Mouse (Mus musculus): ENCODE data around the gene A930018P22Rik. TPM values are rescaled to one million over a fixed set of nuclear protein-coding genes. Genes with fewer than 3 reads are reported as not detected.
"Not testable (repeated sequence)": the region's sequence is repeated elsewhere in the genome, so short reads cannot be mapped to it uniquely, and the experiment has no call there.

The A930018P22Rik gene
- polyA plus RNA-seq (2016; fragmentation: Nextera tagmentation; extraction: Ambion mirVana), result 0.36 and 0.77 TPM in 2 replicates

DNA sequence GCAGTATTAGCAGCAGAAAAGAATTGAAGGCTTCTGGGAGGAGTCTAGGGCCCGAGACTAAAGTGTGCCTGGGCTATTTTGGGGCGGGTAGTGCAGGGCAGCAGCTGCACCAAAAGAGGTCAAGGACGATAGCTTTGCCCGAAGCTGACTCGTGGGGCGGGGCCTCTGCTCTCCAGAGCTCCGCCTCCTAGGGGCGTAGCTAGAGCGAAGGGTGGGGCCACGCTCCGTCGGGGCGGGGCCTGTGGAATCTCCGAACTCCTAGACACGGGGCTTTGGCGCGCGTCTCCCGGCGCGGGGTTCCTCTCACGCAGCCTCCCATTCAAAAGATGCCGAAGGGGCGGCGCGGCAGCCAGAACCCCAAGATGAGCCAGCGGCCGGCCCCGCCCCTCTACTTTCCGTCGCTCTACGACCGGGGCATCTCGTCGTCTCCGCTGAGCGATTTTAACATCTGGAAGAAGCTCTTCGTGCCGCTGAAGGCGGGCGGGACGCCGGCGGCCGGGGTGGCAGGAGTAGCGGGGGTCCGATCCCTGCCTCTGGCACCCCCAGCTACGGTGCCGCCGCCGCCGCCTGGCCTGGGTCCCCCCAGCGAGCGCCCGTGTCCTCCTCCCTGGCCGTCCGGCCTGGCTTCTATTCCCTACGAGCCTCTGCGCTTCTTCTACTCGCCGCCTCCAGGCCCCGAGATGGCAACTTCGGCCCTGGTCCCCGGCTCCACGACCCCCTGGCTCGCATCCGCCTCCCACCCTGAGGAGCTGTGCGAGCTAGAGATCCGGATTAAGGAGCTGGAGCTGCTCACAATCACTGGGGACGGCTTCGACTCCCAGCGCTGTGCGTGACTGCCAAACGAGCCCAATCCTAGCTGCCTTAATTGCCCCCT lies at the start of gene A930018P22Rik:
Gene A930018P22Rik, plus strand, starts transcription at position 265 of the 874 bp plus-strand sequence.
- Histone ChIP-seq H3K4me2 (peak within 1 kb of the TSS; percentile 97), H3K9me3 (replicated peaks) (no peaks in the 10 kb centered on the region), H3K4me1 (peaks cover 54% of the 10 kb centered on the region), H3K36me3 (peaks cover 5% of the 10 kb centered on the region), H3K4me3 (peak within 1 kb of the TSS; percentile 75), H3K27ac (peak within 1 kb of the TSS; percentile 99), H3K9ac (peak within 1 kb of the TSS; percentile 97), H3K27me3 (replicated peaks) (peaks cover 24% of the 10 kb centered on the region)
- ATAC-seq, result peak; percentile 86
- WGBS (ENCODE audit: insufficient replicate concordance), result under 1% methylated on average over 73 of the region's 74 CpGs

DNA sequence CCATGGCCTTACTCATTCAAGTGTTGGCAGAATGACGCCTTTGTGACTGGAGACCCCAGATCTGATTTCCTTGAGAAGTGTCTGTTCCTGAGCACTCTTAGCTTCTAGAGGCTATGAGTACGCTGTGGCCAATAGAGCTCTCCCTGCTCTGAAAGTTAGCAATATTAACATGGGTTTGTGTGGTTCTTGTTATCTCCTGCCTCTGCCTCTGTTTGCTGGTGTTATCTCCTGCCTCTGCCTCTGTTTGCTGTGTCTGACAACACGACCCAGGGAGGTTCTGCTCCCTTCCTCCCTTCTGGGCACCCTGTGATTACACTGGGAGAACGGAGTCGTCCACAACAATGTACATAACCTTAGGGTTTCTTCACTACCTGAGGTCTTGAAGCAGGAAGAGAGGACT lies 44.3 kb upstream of the A930018P22Rik start:
- Histone ChIP-seq H3K4me3 (peak overlapping the region; percentile 14; the same call in 1 of the 2 replicates), H3K4me2 (peak overlapping the region; percentile 52)
- WGBS (ENCODE audit: insufficient replicate concordance), result 8% methylated on average over 5 of the region's 5 CpGs

DNA sequence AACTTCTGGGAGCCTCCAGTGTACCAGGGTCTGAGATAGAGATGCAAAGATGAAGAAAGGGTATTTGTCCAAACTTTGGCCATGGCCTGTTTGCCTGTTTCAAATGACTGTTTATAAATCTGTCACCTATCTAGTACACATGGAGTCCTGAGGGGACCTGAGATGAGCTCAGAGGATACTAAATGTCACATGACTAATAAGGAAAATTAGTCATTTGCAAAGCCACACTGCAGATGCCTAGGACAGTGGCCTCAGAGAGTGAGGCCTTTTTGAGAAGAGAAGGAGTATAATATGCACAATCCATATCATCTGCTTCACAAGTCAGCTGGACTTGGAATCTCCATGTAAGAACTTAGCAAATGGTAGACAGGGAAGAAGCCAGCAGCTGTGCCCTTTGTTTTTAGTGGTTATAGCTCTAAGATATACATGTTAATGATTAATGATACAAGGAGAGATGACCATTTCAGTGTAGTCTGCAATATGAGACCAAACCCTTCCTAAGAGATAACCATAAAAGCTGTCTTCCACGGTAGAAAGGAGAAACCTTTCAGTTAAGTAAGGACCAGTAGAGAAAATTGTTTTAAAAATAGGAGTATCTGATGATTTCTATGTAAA lies 41.0 kb upstream of the A930018P22Rik start:
- H3K4me2 ChIP-seq; H3K27ac ChIP-seq; H3K36me3 ChIP-seq; ATAC-seq; H3K9me3 ChIP-seq (replicated peaks); H3K9ac ChIP-seq; H3K4me3 ChIP-seq; H3K27me3 ChIP-seq (replicated peaks): not testable (repeated sequence)
- no CpG with 5 or more reads among the region's 1 CpGs for WGBS (ENCODE audit: insufficient replicate concordance)
- H3K4me1 ChIP-seq, result peaks cover 65% of the 10 kb centered on the region

More for the DNA sequence above, 44.3 kb upstream of the A930018P22Rik start:
- not testable (repeated sequence) for H3K36me3 ChIP-seq; H3K9me3 ChIP-seq (replicated peaks); H3K27me3 ChIP-seq (replicated peaks)
- Histone ChIP-seq H3K9ac (peak overlapping the region; percentile 46), H3K27ac (peak overlapping the region; percentile 87), H3K4me1 (peaks cover 52% of the 10 kb centered on the region)
- peak; percentile 99 for ATAC-seq

DNA sequence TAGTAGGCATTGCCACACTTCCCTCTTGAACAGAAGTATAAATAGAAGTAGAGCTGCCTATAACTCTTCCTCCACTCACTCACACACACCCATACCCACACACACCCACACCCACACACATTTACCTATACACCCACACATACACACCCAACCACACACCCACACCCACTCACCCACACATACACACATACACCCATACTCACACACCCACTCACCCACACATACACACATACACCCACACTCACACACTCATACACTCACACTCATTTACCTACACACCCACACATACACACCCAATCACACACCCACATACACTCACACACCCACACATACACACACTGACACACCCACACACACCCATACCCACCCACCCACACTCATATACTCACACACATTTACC lies 40.1 kb upstream of the A930018P22Rik start:
- Histone ChIP-seq H3K9ac (no peak overlapping the region), H3K4me2 (no peak overlapping the region), H3K4me3 (no peak overlapping the region), H3K9me3 (replicated peaks) (no peaks in the 10 kb centered on the region), H3K27me3 (replicated peaks) (no peaks in the 10 kb centered on the region), H3K4me1 (peaks cover 65% of the 10 kb centered on the region), H3K36me3 (peaks cover 7% of the 10 kb centered on the region), H3K27ac (peak overlapping the region; percentile 54)
- ATAC-seq, result no peak

DNA sequence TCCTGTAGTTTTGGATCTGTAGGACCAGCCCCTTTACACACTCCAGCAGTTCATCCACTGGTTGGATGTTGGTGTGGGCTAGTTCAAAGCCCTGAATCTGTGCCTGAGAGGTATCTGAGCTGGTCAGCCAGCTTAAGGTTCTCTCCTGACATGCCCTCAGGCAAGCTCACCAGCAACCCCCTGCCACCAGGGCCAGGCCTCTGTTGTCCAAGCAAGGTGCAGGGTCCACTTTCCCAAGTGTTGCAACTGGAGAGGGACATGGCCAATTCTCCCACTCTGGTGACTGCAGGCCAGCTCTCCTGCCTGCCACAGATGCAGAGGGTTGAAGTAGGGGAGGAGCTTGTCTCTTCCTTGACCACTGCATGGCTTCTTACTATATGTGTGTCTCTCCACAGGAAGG lies 38.5 kb upstream of the A930018P22Rik start:
- not testable (repeated sequence) for H3K36me3 ChIP-seq; H3K4me3 ChIP-seq; H3K27me3 ChIP-seq (replicated peaks); H3K4me2 ChIP-seq; H3K9me3 ChIP-seq (replicated peaks); H3K9ac ChIP-seq
- Histone ChIP-seq H3K27ac (peak overlapping the region; percentile 66; the same call in 1 of the 2 replicates), H3K4me1 (peaks cover 53% of the 10 kb centered on the region)
- peak; percentile 13; the same call in 1 of the 2 replicates for ATAC-seq

DNA sequence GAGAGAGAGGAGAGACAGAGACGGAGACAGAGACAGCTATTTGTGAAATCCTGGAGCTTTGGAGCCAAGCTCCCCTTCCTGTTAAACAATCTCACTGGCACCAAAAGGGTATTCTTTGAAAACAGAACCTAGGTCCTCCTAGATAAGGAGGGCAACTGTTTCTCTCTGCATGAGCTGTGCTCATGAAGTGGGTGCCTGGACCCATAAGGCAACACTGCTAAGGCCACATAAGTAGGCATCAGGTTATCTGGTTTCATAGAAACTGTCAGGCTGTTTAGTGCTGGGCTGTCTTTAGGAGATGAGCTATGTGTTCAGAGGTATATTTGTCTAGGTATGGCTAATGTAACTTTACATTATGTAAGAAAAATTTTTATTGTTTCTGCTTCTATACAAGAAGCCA lies 35.0 kb upstream of the A930018P22Rik start:
- peak; percentile 90 for ATAC-seq
- not testable (repeated sequence) for H3K9me3 ChIP-seq (replicated peaks); H3K9ac ChIP-seq; H3K27me3 ChIP-seq (replicated peaks); H3K36me3 ChIP-seq; H3K4me3 ChIP-seq
- H3K27ac ChIP-seq, result peak overlapping the region; percentile 73
- H3K4me2 ChIP-seq, result 0 out of 2 replicates have a peak overlapping the region, but pooled peaks have one; percentile 14
- peaks cover 49% of the 10 kb centered on the region for H3K4me1 ChIP-seq
- 15% methylated on average over 1 of the region's 1 CpGs for whole genome bisulfite sequencing (ENCODE audit: insufficient replicate concordance)

DNA sequence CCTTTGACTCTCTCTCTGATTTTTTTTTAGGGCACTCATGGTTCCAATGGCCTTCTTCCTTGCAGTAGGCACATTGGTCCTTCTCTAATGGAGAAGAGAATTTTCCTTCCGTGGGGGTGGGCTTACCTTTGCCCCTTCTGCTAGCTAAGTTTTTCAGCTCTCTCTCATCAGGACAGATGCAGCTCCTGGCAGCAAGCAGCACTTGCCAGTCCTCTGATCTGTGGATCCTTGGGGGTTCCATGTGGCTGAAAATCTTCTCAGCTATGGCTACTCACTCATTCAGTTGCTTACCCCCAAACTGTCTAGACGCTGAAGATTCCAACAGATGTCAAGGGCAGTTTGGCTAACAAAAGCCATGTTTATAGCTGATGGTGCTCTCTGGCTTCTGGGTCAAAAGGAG lies 29.3 kb upstream of the A930018P22Rik start:
- ATAC-seq, result no peak
- WGBS (ENCODE audit: insufficient replicate concordance), result 69% methylated on average over 2 of the region's 2 CpGs
- H3K27ac ChIP-seq, result no peak overlapping the region
- H3K4me1 ChIP-seq, result peaks cover 60% of the 10 kb centered on the region
- no peaks in the 10 kb centered on the region for H3K9me3 ChIP-seq (replicated peaks)
- no peak overlapping the region for H3K9ac ChIP-seq
- no peaks in the 10 kb centered on the region for H3K27me3 ChIP-seq (replicated peaks)
- H3K4me2 ChIP-seq, result no peak overlapping the region
- H3K36me3 ChIP-seq, result no peaks in the 10 kb centered on the region
- no peak overlapping the region for H3K4me3 ChIP-seq

DNA sequence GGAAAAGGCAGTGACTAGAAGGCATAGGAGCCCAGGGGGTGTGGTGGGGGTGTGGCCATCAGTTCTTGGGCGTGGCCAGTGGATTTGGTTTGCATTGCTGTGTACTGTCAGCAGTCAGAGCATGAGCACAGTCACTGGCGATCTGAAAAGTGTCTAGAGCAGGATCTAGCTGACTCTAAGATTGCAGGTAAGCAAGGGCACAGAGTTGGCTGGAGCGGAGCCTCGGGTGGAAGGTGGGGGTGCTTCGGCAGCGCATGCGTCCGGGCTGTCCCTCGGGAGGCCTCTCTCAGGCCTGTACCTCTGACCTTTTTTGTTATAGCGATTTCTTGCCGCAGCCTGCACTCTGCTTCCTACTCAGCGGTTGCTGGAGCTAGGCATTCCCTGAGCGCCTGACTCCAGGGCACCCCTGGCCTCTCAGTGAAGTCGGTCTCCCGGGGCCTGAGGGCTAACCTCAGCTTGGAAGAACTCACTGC lies 26.8 kb upstream of the A930018P22Rik start, which contains the start of gene Cd59a:
Gene Cd59a, plus strand, starts transcription at position 61 of the 473 bp plus-strand sequence.
- Histone ChIP-seq H3K27ac (peak within 1 kb of the TSS; percentile 97), H3K36me3 (no peaks in the 10 kb centered on the region), H3K9me3 (replicated peaks) (no peaks in the 10 kb centered on the region), H3K27me3 (replicated peaks) (no peaks in the 10 kb centered on the region), H3K9ac (peak within 1 kb of the TSS; percentile 86), H3K4me2 (peak within 1 kb of the TSS; percentile 83), H3K4me1 (peaks cover 81% of the 10 kb centered on the region), H3K4me3 (peak within 1 kb of the TSS; percentile 76)
- ATAC-seq, result peak; percentile 83
- 3% methylated on average over 15 of the region's 15 CpGs for WGBS (ENCODE audit: insufficient replicate concordance)

DNA sequence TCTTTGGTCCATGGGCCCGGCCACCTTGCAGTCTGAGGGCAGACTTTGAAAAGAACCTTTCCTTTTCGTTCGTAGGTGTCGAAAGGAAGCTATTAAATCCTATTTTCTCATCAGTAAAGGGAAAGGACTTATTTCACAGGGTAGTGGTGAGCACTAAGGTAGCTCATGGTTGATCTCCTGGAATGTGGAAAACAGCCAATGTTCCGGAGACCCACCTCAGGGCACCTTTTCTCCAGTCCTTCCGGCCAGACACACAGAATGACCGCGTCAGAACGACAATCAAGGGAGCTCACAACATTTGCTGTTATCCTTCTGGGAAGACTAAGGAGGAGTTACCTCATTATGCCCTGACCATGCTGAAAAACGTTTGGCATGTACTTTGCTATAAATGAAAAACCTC lies 26.3 kb upstream of the A930018P22Rik start:
- H3K27me3 ChIP-seq (replicated peaks), result no peaks in the 10 kb centered on the region
- H3K4me2 ChIP-seq, result peak overlapping the region; percentile 83
- H3K4me1 ChIP-seq, result peaks cover 83% of the 10 kb centered on the region
- no peak for ATAC-seq
- H3K9ac ChIP-seq, result peak overlapping the region; percentile 86
- peak overlapping the region; percentile 97 for H3K27ac ChIP-seq
- no peaks in the 10 kb centered on the region for H3K9me3 ChIP-seq (replicated peaks)
- H3K4me3 ChIP-seq, result peak overlapping the region; percentile 76
- H3K36me3 ChIP-seq, result no peaks in the 10 kb centered on the region
- WGBS (ENCODE audit: insufficient replicate concordance), result 30% methylated on average over 10 of the region's 10 CpGs

DNA sequence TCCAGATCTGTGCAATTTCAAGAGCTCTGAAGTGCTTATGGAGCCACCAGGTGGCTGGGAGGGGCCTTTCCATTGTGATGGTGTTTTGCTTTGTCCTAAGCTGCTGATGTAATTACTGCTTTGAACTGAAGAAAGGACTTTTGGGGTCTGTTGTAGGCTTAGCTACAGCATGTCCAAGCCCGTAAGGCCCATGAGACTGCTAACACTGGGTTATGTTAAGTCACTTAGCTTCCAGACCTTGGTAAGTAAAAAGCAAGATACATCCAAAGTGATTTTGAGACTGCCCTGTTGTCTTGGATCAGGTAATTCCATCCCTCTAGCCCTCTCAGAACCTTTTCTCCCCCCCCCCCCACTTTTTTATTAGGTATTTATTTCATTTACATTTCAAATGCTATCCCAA lies 25.8 kb upstream of the A930018P22Rik start:
- Histone ChIP-seq H3K4me2 (peak overlapping the region; percentile 83), H3K9ac (peak overlapping the region; percentile 86), H3K27ac (peak overlapping the region; percentile 97), H3K4me1 (peaks cover 80% of the 10 kb centered on the region), H3K4me3 (peak overlapping the region; percentile 76)
- not testable (repeated sequence) for H3K36me3 ChIP-seq; H3K9me3 ChIP-seq (replicated peaks); H3K27me3 ChIP-seq (replicated peaks); ATAC-seq
- 72% methylated on average over 1 of the region's 1 CpGs for WGBS (ENCODE audit: insufficient replicate concordance)

DNA sequence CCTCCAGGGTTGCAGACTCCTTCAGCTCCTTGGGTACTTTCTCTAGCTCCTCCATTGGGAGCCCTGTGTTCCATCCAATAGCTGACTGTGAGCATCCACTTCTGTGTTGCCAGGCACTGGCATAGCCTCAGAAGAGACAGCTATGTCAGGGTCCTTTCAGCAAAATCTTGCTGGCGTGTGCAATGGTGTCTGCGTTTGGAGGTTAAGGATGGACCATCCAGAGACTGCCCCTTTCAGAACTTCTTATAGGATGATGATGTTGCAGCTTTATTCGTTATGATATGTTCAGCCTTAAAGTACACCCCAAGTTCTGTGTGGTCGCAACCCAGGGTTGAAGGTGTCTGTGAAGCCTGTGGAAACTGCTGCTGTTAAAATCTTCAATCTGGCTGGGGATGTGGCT lies 25.2 kb upstream of the A930018P22Rik start:
- peaks cover 78% of the 10 kb centered on the region for H3K4me1 ChIP-seq
- H3K9me3 ChIP-seq (replicated peaks); H3K36me3 ChIP-seq; ATAC-seq; H3K27me3 ChIP-seq (replicated peaks): not testable (repeated sequence)
- 89% methylated on average over 4 of the region's 4 CpGs for WGBS (ENCODE audit: insufficient replicate concordance)
- peak overlapping the region; percentile 76 for H3K4me3 ChIP-seq
- peak overlapping the region; percentile 83 for H3K4me2 ChIP-seq
- peak overlapping the region; percentile 97 for H3K27ac ChIP-seq
- H3K9ac ChIP-seq, result peak overlapping the region; percentile 86

Measured in liver, embryonic 12.5 days (tissue).